Mouse (Mus musculus) gastrocnemius, adult 18-20 months (tissue): ENCODE data around the gene Adgrv1. TPM values are rescaled to one million over a fixed set of nuclear protein-coding genes. Genes with fewer than 3 reads are reported as not detected.
"Not testable (repeated sequence)": the region's sequence is repeated elsewhere in the genome, so short reads cannot be mapped to it uniquely, and the experiment has no call there.

Experiments used
- DNase-seq: peaks from one replicate; pipeline ENCODE4 v3.0.0; 2021; ENCODE audit warnings: low spot score
- total RNA-seq, 2 experiments: library from RNA; stranded (reverse); gene quantifications; 2 replicates each; pipeline ENCODE4 v1.2.3; 2021

The Adgrv1 gene
- total RNA-seq, 2 experiments from 2014 or later: 0.14 TPM; not detected in 1

GRCm38 (mm10) chr13:81627861-81628260, 5.1 kb downstream of the Adgrv1 start:
- DNase-seq: not testable (repeated sequence)

- DNase-seq: no peak
Measured at GRCm38 (mm10) chr13:81610349-81610748, 22.6 kb downstream of the Adgrv1 start.

- DNase-seq: no peak
Measured at GRCm38 (mm10) chr13:81606991-81607390, 26.0 kb downstream of the Adgrv1 start.

GRCm38 (mm10) chr13:81596910-81597607, 35.9 kb downstream of the Adgrv1 start:
- DNase-seq: no peak

- DNase-seq: no peak
Measured at GRCm38 (mm10) chr13:81578692-81579091, 54.3 kb downstream of the Adgrv1 start.

- no peak for DNase-seq
Measured at GRCm38 (mm10) chr13:81570241-81570821, 62.6 kb downstream of the Adgrv1 start.

- DNase-seq: no peak
Measured at GRCm38 (mm10) chr13:81550024-81550423, 82.9 kb downstream of the Adgrv1 start.

GRCm38 (mm10) chr13:81534916-81535315, 98.0 kb downstream of the Adgrv1 start:
- DNase-seq: no peak

- DNase-seq: no peak
Measured at GRCm38 (mm10) chr13:81526687-81527086, 106.3 kb downstream of the Adgrv1 start.

- DNase-seq: no peak
Measured at GRCm38 (mm10) chr13:81510142-81510541, 122.8 kb downstream of the Adgrv1 start.

GRCm38 (mm10) chr13:81497035-81497434, 135.9 kb downstream of the Adgrv1 start:
- no peak for DNase-seq

GRCm38 (mm10) chr13:81491971-81492370, 141.0 kb downstream of the Adgrv1 start:
- no peak for DNase-seq

GRCm38 (mm10) chr13:81486980-81487379, 146.0 kb downstream of the Adgrv1 start:
- DNase-seq: no peak

GRCm38 (mm10) chr13:81473750-81474149, 159.2 kb downstream of the Adgrv1 start:
- DNase-seq: no peak

- DNase-seq: no peak
Measured at GRCm38 (mm10) chr13:81466661-81467060, 166.3 kb downstream of the Adgrv1 start.

GRCm38 (mm10) chr13:81465794-81466193, 167.2 kb downstream of the Adgrv1 start:
- DNase-seq: no peak

- no peak for DNase-seq
Measured at GRCm38 (mm10) chr13:81449630-81450029, 183.3 kb downstream of the Adgrv1 start.

GRCm38 (mm10) chr13:81449198-81449597, 183.8 kb downstream of the Adgrv1 start:
- no peak for DNase-seq

- DNase-seq: no peak
Measured at GRCm38 (mm10) chr13:81441412-81441811, 191.5 kb downstream of the Adgrv1 start.

GRCm38 (mm10) chr13:81439390-81440025, 193.4 kb downstream of the Adgrv1 start:
- peak; percentile 65 for DNase-seq

- DNase-seq: no peak
Measured at GRCm38 (mm10) chr13:81437088-81437487, 195.9 kb downstream of the Adgrv1 start.

GRCm38 (mm10) chr13:81426896-81427755, 205.8 kb downstream of the Adgrv1 start:
- DNase-seq: peak; percentile 40
